Mouse (Mus musculus) neural tube, embryonic 13.5 days (tissue): ENCODE results near the gene Akain1. TPM values are rescaled to one million over a fixed set of nuclear protein-coding genes. Genes with fewer than 3 reads are reported as not detected.

Experiments used
- ATAC-seq: fragments of 200-750 bp; cut with Nextera tagmentation; 2 replicates; pipeline ENCODE4 v1.8.0; 2017; ENCODE audit warnings: low read depth, mild to moderate bottlenecking, moderate TSS enrichment, moderate library complexity
- H3K27ac ChIP-seq: fragments of 300-500 bp; sonication (generic); replicated peaks from 2 replicates; pipeline ENCODE4 v1.5.1; 2015; ENCODE audit warnings: moderate library complexity, mild to moderate bottlenecking, inconsistent platforms
- H3K27me3 ChIP-seq: fragments of 300-500 bp; sonication (generic); 2 replicates; pipeline ENCODE4 v1.6.1; 2015; ENCODE audit warnings: mild to moderate bottlenecking, inconsistent platforms
- H3K36me3 ChIP-seq: fragments of 300-500 bp; sonication (generic); 2 replicates; pipeline ENCODE4 v1.6.1; 2015; ENCODE audit warnings: mild to moderate bottlenecking, inconsistent platforms
- H3K4me1 ChIP-seq: fragments of 300-500 bp; sonication (generic); replicated peaks from 2 replicates; pipeline ENCODE4 v1.6.1; 2015; ENCODE audit warnings: inconsistent platforms
- H3K4me2 ChIP-seq: fragments of 300-500 bp; sonication (generic); 2 replicates; pipeline ENCODE4 v1.6.1; 2015; ENCODE audit warnings: inconsistent platforms, mild to moderate bottlenecking, moderate library complexity
- H3K4me3 ChIP-seq: fragments of 300-500 bp; sonication (generic); 2 replicates; pipeline ENCODE4 v1.5.1; 2015; ENCODE audit warnings: mild to moderate bottlenecking, inconsistent platforms
- H3K9ac ChIP-seq: fragments of 300-500 bp; sonication (generic); 2 replicates; pipeline ENCODE4 v1.6.1; 2015; ENCODE audit warnings: moderate library complexity, mild to moderate bottlenecking, inconsistent platforms
- H3K9me3 ChIP-seq: fragments of 300-500 bp; sonication (generic); 2 replicates; pipeline ENCODE4 v1.6.1; 2016; ENCODE audit warnings: inconsistent platforms
- WGBS: fragments of 180-500 bp; shearing (Covaris S2); methylation state at CpG from one replicate; pipeline ENCODE4 v1.1.7; 2015; 5-methylcytosine and 5-hydroxymethylcytosine counted together
- polyA plus RNA-seq: library from polyadenylated mRNA; unstranded; fragments of >200 nt; fragmentation: Nextera tagmentation; extraction: Ambion mirVana; gene quantifications from 2 replicates; pipeline ENCODE4 v1.2.1, GENCODE M21; 2015

Gene Akain1
- polyA plus RNA-seq, 1 experiment from 2014 or later, result 2.5 TPM

- no peak for ATAC-seq
- no peak overlapping the region for H3K9ac ChIP-seq
- H3K27ac ChIP-seq, result no peak overlapping the region
- no peak overlapping the region for H3K4me2 ChIP-seq
- no peaks in the 10 kb centered on the region for H3K27me3 ChIP-seq
- 90% methylated on average over 5 of the region's 5 CpGs for WGBS
- H3K4me1 ChIP-seq, result no peaks in the 10 kb centered on the region
- no peak overlapping the region for H3K4me3 ChIP-seq
- no peaks in the 10 kb centered on the region for H3K9me3 ChIP-seq
- H3K36me3 ChIP-seq, result no peaks in the 10 kb centered on the region
These were observed 49.7 kb downstream of the Akain1 start for GRCm38 (mm10) chr17:69488826-69489225.

GRCm38 (mm10) chr17:69492368-69492767 lies 53.2 kb downstream of the Akain1 start:
- Histone ChIP-seq H3K4me2 (no peak overlapping the region), H3K27ac (no peak overlapping the region), H3K36me3 (no peaks in the 10 kb centered on the region), H3K4me3 (no peak overlapping the region), H3K9me3 (no peaks in the 10 kb centered on the region), H3K4me1 (no peaks in the 10 kb centered on the region), H3K27me3 (no peaks in the 10 kb centered on the region), H3K9ac (no peak overlapping the region)
- WGBS, result 72% methylated on average over 6 of the region's 6 CpGs
- no peak for ATAC-seq

- H3K4me1 ChIP-seq, result no peaks in the 10 kb centered on the region
- no peak for ATAC-seq
- no peaks in the 10 kb centered on the region for H3K27me3 ChIP-seq
These were observed 56.4 kb downstream of the Akain1 start for GRCm38 (mm10) chr17:69495531-69495930.

GRCm38 (mm10) chr17:69496125-69496524 lies 57.0 kb downstream of the Akain1 start:
- WGBS, result 81% methylated on average over 3 of the region's 3 CpGs
- no peak overlapping the region for H3K4me3 ChIP-seq
- no peaks in the 10 kb centered on the region for H3K27me3 ChIP-seq
- no peaks in the 10 kb centered on the region for H3K9me3 ChIP-seq
- no peak for ATAC-seq
- no peak overlapping the region for H3K4me2 ChIP-seq
- H3K27ac ChIP-seq, result no peak overlapping the region
- H3K9ac ChIP-seq, result no peak overlapping the region
- no peaks in the 10 kb centered on the region for H3K36me3 ChIP-seq
- no peaks in the 10 kb centered on the region for H3K4me1 ChIP-seq

More at GRCm38 (mm10) chr17:69495531-69495930, 56.4 kb downstream of the Akain1 start:
- whole genome bisulfite sequencing, result 44% methylated on average over 2 of the region's 2 CpGs
- no peak overlapping the region for H3K9ac ChIP-seq
- H3K4me2 ChIP-seq, result no peak overlapping the region
- no peaks in the 10 kb centered on the region for H3K9me3 ChIP-seq
- H3K27ac ChIP-seq, result no peak overlapping the region
- no peak overlapping the region for H3K4me3 ChIP-seq
- no peaks in the 10 kb centered on the region for H3K36me3 ChIP-seq

- 85% methylated on average over 4 of the region's 4 CpGs for WGBS
- no peaks in the 10 kb centered on the region for H3K4me1 ChIP-seq
- no peaks in the 10 kb centered on the region for H3K36me3 ChIP-seq
- H3K27me3 ChIP-seq, result no peaks in the 10 kb centered on the region
- no peaks in the 10 kb centered on the region for H3K9me3 ChIP-seq
- no peak overlapping the region for H3K4me2 ChIP-seq
- H3K27ac ChIP-seq, result no peak overlapping the region
- no peak overlapping the region for H3K4me3 ChIP-seq
- H3K9ac ChIP-seq, result no peak overlapping the region
- no peak for ATAC-seq
These were observed 58.2 kb downstream of the Akain1 start for GRCm38 (mm10) chr17:69497315-69497714.

- Histone ChIP-seq H3K36me3 (no peaks in the 10 kb centered on the region), H3K4me2 (no peak overlapping the region), H3K27me3 (no peaks in the 10 kb centered on the region), H3K27ac (no peak overlapping the region), H3K9me3 (no peaks in the 10 kb centered on the region), H3K4me3 (no peak overlapping the region), H3K4me1 (no peaks in the 10 kb centered on the region), H3K9ac (no peak overlapping the region)
- 53% methylated on average over 2 of the region's 2 CpGs for WGBS
- no peak for ATAC-seq
These were observed 59.8 kb downstream of the Akain1 start for GRCm38 (mm10) chr17:69498913-69499312.

- H3K36me3 ChIP-seq, result no peaks in the 10 kb centered on the region
- H3K4me1 ChIP-seq, result no peaks in the 10 kb centered on the region
- H3K4me2 ChIP-seq, result no peak overlapping the region
- ATAC-seq, result no peak
- H3K4me3 ChIP-seq, result no peak overlapping the region
- H3K27me3 ChIP-seq, result no peaks in the 10 kb centered on the region
- H3K9ac ChIP-seq, result no peak overlapping the region
- H3K9me3 ChIP-seq, result no peaks in the 10 kb centered on the region
- no peak overlapping the region for H3K27ac ChIP-seq
- 29% methylated on average over 6 of the region's 6 CpGs for WGBS
These were observed 60.3 kb downstream of the Akain1 start for GRCm38 (mm10) chr17:69499441-69499840.

- no peaks in the 10 kb centered on the region for H3K27me3 ChIP-seq
- H3K36me3 ChIP-seq, result no peaks in the 10 kb centered on the region
- no peak overlapping the region for H3K27ac ChIP-seq
- no peak for ATAC-seq
- no peak overlapping the region for H3K9ac ChIP-seq
- H3K4me1 ChIP-seq, result no peaks in the 10 kb centered on the region
- H3K4me2 ChIP-seq, result no peak overlapping the region
- H3K4me3 ChIP-seq, result no peak overlapping the region
- 41% methylated on average over 3 of the region's 3 CpGs for WGBS
- no peaks in the 10 kb centered on the region for H3K9me3 ChIP-seq
These were observed 66.9 kb downstream of the Akain1 start for GRCm38 (mm10) chr17:69506070-69506469.

- no peak overlapping the region for H3K4me2 ChIP-seq
- H3K36me3 ChIP-seq, result no peaks in the 10 kb centered on the region
- 79% methylated on average over 4 of the region's 4 CpGs for WGBS
- H3K4me3 ChIP-seq, result no peak overlapping the region
- no peak for ATAC-seq
- H3K9ac ChIP-seq, result no peak overlapping the region
- H3K27me3 ChIP-seq, result no peaks in the 10 kb centered on the region
- H3K27ac ChIP-seq, result no peak overlapping the region
- no peaks in the 10 kb centered on the region for H3K9me3 ChIP-seq
- no peaks in the 10 kb centered on the region for H3K4me1 ChIP-seq
These were observed 77.3 kb downstream of the Akain1 start for GRCm38 (mm10) chr17:69516344-69516907.

- H3K4me1 ChIP-seq, result peaks cover 6% of the 10 kb centered on the region; the same call in 1 of the 2 replicates
- H3K27ac ChIP-seq, result no peak overlapping the region
- WGBS, result 14% methylated on average over 5 of the region's 5 CpGs
- no peak overlapping the region for H3K4me2 ChIP-seq
- H3K4me3 ChIP-seq, result no peak overlapping the region
- H3K27me3 ChIP-seq, result peaks cover 11% of the 10 kb centered on the region
- H3K9me3 ChIP-seq, result no peaks in the 10 kb centered on the region
- no peaks in the 10 kb centered on the region for H3K36me3 ChIP-seq
- no peak for ATAC-seq
- H3K9ac ChIP-seq, result no peak overlapping the region
These were observed 92.3 kb downstream of the Akain1 start for GRCm38 (mm10) chr17:69531472-69531871.

Other genes with a start within 250 kb of the Akain1 start
- gene Zbtb14, start 56.3 kb upstream of the Akain1 start, polyA plus RNA-seq, result 29.0 and 31.1 TPM in 2 replicates